Mouse (Mus musculus) kidney, embryonic 15.5 days (tissue): Measurements from ENCODE around the gene Ccdc184. TPM values are rescaled to one million over a fixed set of nuclear protein-coding genes. Genes with fewer than 3 reads are reported as not detected.

Experiments used
- ATAC-seq: fragments of 200-750 bp; cut with Nextera tagmentation; replicated peaks from 2 replicates; pipeline ENCODE4 v1.8.0; 2017; ENCODE audit warnings: moderate TSS enrichment; ENCODE audit not compliant: low FRiP score
- H3K27ac ChIP-seq: fragments of 300-500 bp; sonication (generic); 2 replicates; pipeline ENCODE4 v1.5.1; 2015; ENCODE audit warnings: mild to moderate bottlenecking, inconsistent platforms
- H3K27me3 ChIP-seq: fragments of 300-500 bp; sonication (generic); 2 replicates; pipeline ENCODE4 v1.6.1; 2015; ENCODE audit warnings: inconsistent platforms
- H3K36me3 ChIP-seq: fragments of 300-500 bp; sonication (generic); 2 replicates; pipeline ENCODE4 v1.6.1; 2015; ENCODE audit warnings: inconsistent platforms
- H3K4me1 ChIP-seq: fragments of 300-500 bp; sonication (generic); 2 replicates; pipeline ENCODE4 v1.6.1; 2015; ENCODE audit warnings: inconsistent platforms
- H3K4me2 ChIP-seq: fragments of 300-500 bp; sonication (generic); 2 replicates; pipeline ENCODE4 v1.6.1; 2015; ENCODE audit warnings: moderate library complexity, mild to moderate bottlenecking, inconsistent platforms
- H3K4me3 ChIP-seq: fragments of 300-500 bp; sonication (generic); replicated peaks from 2 replicates; pipeline ENCODE4 v1.5.1; 2015; ENCODE audit warnings: mild to moderate bottlenecking, inconsistent platforms
- H3K9ac ChIP-seq: fragments of 300-500 bp; sonication (generic); 2 replicates; pipeline ENCODE4 v1.6.1; 2015; ENCODE audit warnings: mild to moderate bottlenecking, inconsistent platforms
- H3K9me3 ChIP-seq: fragments of 300-500 bp; sonication (generic); replicated peaks from 2 replicates; pipeline ENCODE4 v1.6.1; 2016; ENCODE audit warnings: inconsistent platforms
- WGBS: fragments of 180-500 bp; shearing (Covaris S2); methylation state at CpG from one replicate; pipeline ENCODE4 v1.1.7; 2015; ENCODE audit warnings: mixed read lengths; 5-methylcytosine and 5-hydroxymethylcytosine counted together
- polyA plus RNA-seq: library from polyadenylated mRNA; unstranded; fragments of >200 nt; fragmentation: Nextera tagmentation; extraction: Ambion mirVana; gene quantifications from 2 replicates; pipeline ENCODE4 v1.2.1, GENCODE M21; 2015

The Ccdc184 gene
- polyA plus RNA-seq, 1 experiment from 2014 or later: 1.6 TPM

- H3K27ac ChIP-seq: no peak overlapping the region
- H3K4me2 ChIP-seq: no peak overlapping the region
- no peaks in the 10 kb centered on the region for H3K36me3 ChIP-seq
- no peaks in the 10 kb centered on the region for H3K27me3 ChIP-seq
- WGBS: 74% methylated on average over 1 of the region's 1 CpGs
- no peak for ATAC-seq
- H3K4me1 ChIP-seq: peaks cover 9% of the 10 kb centered on the region; the same call in 1 of the 2 replicates
- no peak overlapping the region for H3K9ac ChIP-seq
- H3K9me3 ChIP-seq: no peaks in the 10 kb centered on the region
- no peak overlapping the region for H3K4me3 ChIP-seq
These were observed 9.7 kb upstream of the Ccdc184 start for GRCm38 (mm10) chr15:98157253-98157652.

GRCm38 (mm10) chr15:98161026-98161805, 5.7 kb upstream of the Ccdc184 start:
- no peaks in the 10 kb centered on the region for H3K9me3 ChIP-seq

GRCm38 (mm10) chr15:98162561-98162960, 4.4 kb upstream of the Ccdc184 start:
- no peaks in the 10 kb centered on the region for H3K36me3 ChIP-seq

More at GRCm38 (mm10) chr15:98161026-98161805, 5.7 kb upstream of the Ccdc184 start:
- no peak overlapping the region for H3K4me2 ChIP-seq
- no peak overlapping the region for H3K27ac ChIP-seq
- no peak overlapping the region for H3K4me3 ChIP-seq
- 65% methylated on average over 19 of the region's 19 CpGs for WGBS
- peaks cover 14% of the 10 kb centered on the region; the same call in 1 of the 2 replicates for H3K4me1 ChIP-seq
- no peaks in the 10 kb centered on the region for H3K36me3 ChIP-seq
- no peak for ATAC-seq
- H3K9ac ChIP-seq: no peak overlapping the region
- peaks cover 18% of the 10 kb centered on the region for H3K27me3 ChIP-seq

GRCm38 (mm10) chr15:98165525-98165924, 1.4 kb upstream of the Ccdc184 start, which contains the start of gene Asb8:
Asb8 (minus strand) TSS chr15:98165625.
- Histone ChIP-seq H3K9ac (no peak within 1 kb of the TSS), H3K4me1 (peaks cover 38% of the 10 kb centered on the region), H3K27me3 (peaks cover 59% of the 10 kb centered on the region), H3K4me3 (no peak within 1 kb of the TSS), H3K9me3 (no peaks in the 10 kb centered on the region), H3K27ac (no peak within 1 kb of the TSS), H3K36me3 (no peaks in the 10 kb centered on the region), H3K4me2 (no peak within 1 kb of the TSS)
- WGBS: 82% methylated on average over 5 of the region's 5 CpGs
- no peak for ATAC-seq

More at GRCm38 (mm10) chr15:98162561-98162960, 4.4 kb upstream of the Ccdc184 start:
- WGBS: 54% methylated on average over 4 of the region's 4 CpGs
- H3K27ac ChIP-seq: 0 out of 2 replicates have a peak overlapping the region, but pooled peaks have one; percentile 9
- H3K4me1 ChIP-seq: peaks cover 24% of the 10 kb centered on the region
- H3K4me2 ChIP-seq: no peak overlapping the region
- H3K27me3 ChIP-seq: peaks cover 29% of the 10 kb centered on the region
- H3K4me3 ChIP-seq: no peak overlapping the region
- ATAC-seq: no peak
- no peak overlapping the region for H3K9ac ChIP-seq
- H3K9me3 ChIP-seq: no peaks in the 10 kb centered on the region

GRCm38 (mm10) chr15:98167645-98168621, 975 bp downstream of the Ccdc184 start:
- peak overlapping the region; percentile 78 for H3K4me2 ChIP-seq
- WGBS: 2% methylated on average over 64 of the region's 69 CpGs
- H3K9me3 ChIP-seq: no peaks in the 10 kb centered on the region
- peak overlapping the region; percentile 41 for H3K9ac ChIP-seq
- peak; percentile 74 for ATAC-seq
- H3K4me3 ChIP-seq: peak overlapping the region; percentile 45
- peaks cover 30% of the 10 kb centered on the region for H3K4me1 ChIP-seq
- no peak overlapping the region for H3K27ac ChIP-seq
- peaks cover 73% of the 10 kb centered on the region for H3K27me3 ChIP-seq
- no peaks in the 10 kb centered on the region for H3K36me3 ChIP-seq

DNA sequence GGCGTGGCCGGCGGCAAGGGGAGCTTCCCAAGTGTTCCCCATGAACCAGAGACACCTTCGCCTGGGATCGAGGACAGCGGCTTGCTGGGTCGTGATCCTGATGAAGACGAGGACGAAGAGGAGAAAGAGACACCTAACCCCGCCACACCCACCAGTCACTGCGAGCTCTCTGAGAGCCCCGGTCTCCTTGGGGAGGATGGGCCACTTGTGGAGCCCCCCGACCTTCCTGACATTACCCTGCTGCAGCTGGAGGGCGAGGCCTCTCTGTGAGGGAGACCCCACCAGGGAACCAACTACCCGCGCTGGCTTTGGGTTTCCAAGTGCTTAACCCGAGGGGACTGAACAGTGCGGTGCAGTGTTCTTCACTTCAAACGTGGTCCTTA, 1.7 kb downstream of the Ccdc184 start:
- Histone ChIP-seq H3K27ac (no peak overlapping the region), H3K4me1 (peaks cover 26% of the 10 kb centered on the region), H3K9me3 (no peaks in the 10 kb centered on the region), H3K9ac (no peak overlapping the region), H3K36me3 (no peaks in the 10 kb centered on the region), H3K4me2 (peak overlapping the region; percentile 78), H3K4me3 (peak overlapping the region; percentile 45; the same call in 1 of the 2 replicates), H3K27me3 (peaks cover 78% of the 10 kb centered on the region)
- 7% methylated on average over 19 of the region's 19 CpGs for WGBS
- ATAC-seq: no peak

DNA sequence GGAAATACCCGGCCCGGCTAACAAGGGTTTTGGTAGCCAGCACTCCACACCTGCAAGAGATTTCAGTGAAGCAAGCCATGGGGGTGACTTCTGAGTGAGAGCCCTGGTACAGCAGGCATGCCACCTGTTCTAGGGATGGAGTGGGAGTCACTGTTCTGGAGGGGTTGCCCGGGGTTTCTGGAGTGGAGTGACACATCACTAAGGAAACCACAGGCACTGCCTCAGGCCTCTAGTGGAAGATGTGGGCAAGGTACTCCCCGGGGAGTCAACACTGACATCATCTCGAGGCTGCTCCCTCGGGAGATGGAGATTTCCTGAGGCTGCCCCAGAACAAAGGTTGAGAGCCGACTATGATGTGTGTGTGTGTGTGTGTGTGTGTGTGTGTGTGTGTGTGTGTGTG, 3.4 kb downstream of the Ccdc184 start:
- WGBS: 30% methylated on average over 7 of the region's 7 CpGs
- Histone ChIP-seq H3K27me3 (peaks cover 76% of the 10 kb centered on the region), H3K36me3 (no peaks in the 10 kb centered on the region), H3K4me1 (peaks cover 26% of the 10 kb centered on the region), H3K27ac (no peak overlapping the region), H3K9me3 (no peaks in the 10 kb centered on the region), H3K9ac (no peak overlapping the region), H3K4me2 (no peak overlapping the region), H3K4me3 (no peak overlapping the region)
- ATAC-seq: no peak

- Histone ChIP-seq H3K4me1 (peaks cover 26% of the 10 kb centered on the region), H3K27me3 (peaks cover 75% of the 10 kb centered on the region), H3K9me3 (no peaks in the 10 kb centered on the region), H3K4me2 (no peak overlapping the region), H3K27ac (no peak overlapping the region), H3K36me3 (no peaks in the 10 kb centered on the region), H3K9ac (no peak overlapping the region), H3K4me3 (no peak overlapping the region)
- 74% methylated on average over 9 of the region's 9 CpGs for WGBS
- ATAC-seq: no peak
These were observed 4.0 kb downstream of the Ccdc184 start for GRCm38 (mm10) chr15:98170917-98171316.

DNA sequence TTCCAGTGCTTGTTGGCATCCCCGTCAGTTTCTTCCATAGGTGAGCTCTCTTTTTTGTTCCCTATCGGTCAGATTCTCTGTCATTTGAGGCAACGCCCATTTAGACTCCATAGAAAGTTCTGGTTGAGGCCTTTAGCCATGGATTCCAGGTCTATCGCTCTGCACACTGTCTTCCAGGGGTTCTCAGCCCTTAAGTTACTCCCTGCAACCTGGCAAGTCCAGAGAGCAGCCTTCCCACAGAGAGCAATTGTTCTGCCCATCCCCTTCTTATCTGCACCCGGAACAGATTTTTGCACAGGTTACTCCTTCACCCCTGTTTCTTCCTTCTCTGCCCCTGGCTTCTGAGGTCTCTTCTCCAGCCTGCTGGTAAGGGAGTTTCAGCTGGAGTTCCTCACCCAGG, 5.2 kb downstream of the Ccdc184 start:
- Histone ChIP-seq H3K4me1 (peaks cover 21% of the 10 kb centered on the region), H3K36me3 (no peaks in the 10 kb centered on the region), H3K27me3 (peaks cover 67% of the 10 kb centered on the region), H3K27ac (no peak overlapping the region), H3K9me3 (no peaks in the 10 kb centered on the region), H3K4me2 (no peak overlapping the region), H3K4me3 (no peak overlapping the region), H3K9ac (no peak overlapping the region)
- no peak for ATAC-seq
- 81% methylated on average over 5 of the region's 5 CpGs for WGBS

DNA sequence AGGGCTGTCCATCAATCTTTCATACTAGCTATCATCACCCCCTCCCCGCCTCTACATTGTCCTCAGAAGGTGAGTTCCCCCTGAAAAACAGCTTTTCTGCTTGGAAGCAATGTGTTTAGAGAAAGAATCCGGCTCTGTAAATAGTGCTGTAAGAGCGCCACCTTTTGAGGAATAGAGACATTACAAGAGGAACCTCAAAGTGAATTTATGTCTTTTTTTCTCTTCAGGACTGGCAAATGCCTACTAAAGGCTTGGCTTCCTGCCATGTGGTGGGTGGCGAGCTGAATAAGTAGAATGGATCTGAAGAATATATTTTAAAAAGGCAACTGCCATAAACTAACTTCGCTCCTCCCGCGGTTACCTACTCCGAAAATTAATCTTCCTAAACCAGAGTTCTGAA, 6.9 kb downstream of the Ccdc184 start:
- no peak overlapping the region for H3K4me2 ChIP-seq
- H3K36me3 ChIP-seq: no peaks in the 10 kb centered on the region
- peaks cover 52% of the 10 kb centered on the region for H3K27me3 ChIP-seq
- H3K9me3 ChIP-seq: no peaks in the 10 kb centered on the region
- H3K4me1 ChIP-seq: peaks cover 4% of the 10 kb centered on the region
- ATAC-seq: no peak
- no peak overlapping the region for H3K27ac ChIP-seq
- 33% methylated on average over 8 of the region's 8 CpGs for WGBS
- no peak overlapping the region for H3K4me3 ChIP-seq
- no peak overlapping the region for H3K9ac ChIP-seq

DNA sequence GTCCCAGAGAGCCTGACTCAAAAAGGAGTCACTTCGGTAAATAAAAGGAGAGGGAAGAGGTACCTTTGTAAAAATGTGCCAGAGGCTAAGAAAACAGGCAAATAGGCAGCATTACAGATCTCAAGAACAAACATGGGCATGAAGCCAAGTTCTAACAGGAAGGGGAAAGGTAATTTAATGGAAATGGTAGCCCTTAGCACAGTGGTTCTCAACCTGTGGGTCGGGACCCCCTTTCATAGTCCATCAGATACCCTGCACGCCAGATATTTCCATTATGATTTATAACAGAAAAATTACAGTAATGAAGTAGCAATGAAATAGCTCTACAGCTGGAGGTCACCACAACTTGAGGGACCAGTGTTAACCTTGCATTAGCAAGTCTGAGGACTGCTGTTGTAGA, 10.4 kb downstream of the Ccdc184 start:
- H3K4me3 ChIP-seq: no peak overlapping the region
- H3K4me2 ChIP-seq: no peak overlapping the region
- no peaks in the 10 kb centered on the region for H3K36me3 ChIP-seq
- H3K9ac ChIP-seq: no peak overlapping the region
- no peak overlapping the region for H3K27ac ChIP-seq
- H3K4me1 ChIP-seq: peaks cover 20% of the 10 kb centered on the region
- H3K27me3 ChIP-seq: peaks cover 33% of the 10 kb centered on the region
- ATAC-seq: no peak
- no peaks in the 10 kb centered on the region for H3K9me3 ChIP-seq
- 56% methylated on average over 3 of the region's 3 CpGs for WGBS
